Mouse (Mus musculus) intestine, postnatal 0 days (tissue): ENCODE data around the gene Zfp729b. TPM values are rescaled to one million over a fixed set of nuclear protein-coding genes. Genes with fewer than 3 reads are reported as not detected.

ENCODE experiments used
- ATAC-seq: fragments of 200-750 bp; cut with Nextera tagmentation; 2 replicates; pipeline ENCODE4 v1.8.0; 2017; ENCODE audit warnings: mild to moderate bottlenecking, moderate TSS enrichment, moderate library complexity
- H3K27ac ChIP-seq: fragments of 300-500 bp; sonication (generic); 2 replicates; pipeline ENCODE4 v1.5.1; 2014; ENCODE audit warnings: mild to moderate bottlenecking, low read depth, low read length, moderate library complexity
- H3K27me3 ChIP-seq: fragments of 300-500 bp; sonication (generic); replicated peaks from 2 replicates; pipeline ENCODE4 v1.6.1; 2014; ENCODE audit warnings: low read length, mixed read lengths; ENCODE audit not compliant: control insufficient read depth, insufficient read depth
- H3K36me3 ChIP-seq: fragments of 300-500 bp; sonication (generic); 2 replicates; pipeline ENCODE4 v1.6.1; 2014; ENCODE audit warnings: mild to moderate bottlenecking, moderate library complexity; ENCODE audit not compliant: control insufficient read depth, insufficient read depth
- H3K4me1 ChIP-seq: fragments of 300-500 bp; sonication (generic); replicated peaks from 2 replicates; pipeline ENCODE4 v1.6.1; 2014; ENCODE audit warnings: antibody characterized with exemption, low read length, mixed read lengths; ENCODE audit not compliant: control insufficient read depth, insufficient read depth
- H3K4me2 ChIP-seq: fragments of 300-500 bp; sonication (generic); replicated peaks from 2 replicates; pipeline ENCODE4 v1.6.1; 2014; ENCODE audit warnings: low read depth, mild to moderate bottlenecking, moderate library complexity
- H3K4me3 ChIP-seq: fragments of 300-500 bp; sonication (generic); 2 replicates; pipeline ENCODE4 v1.5.1; 2014; ENCODE audit warnings: low read depth, low read length
- H3K9ac ChIP-seq: fragments of 300-500 bp; sonication (generic); 2 replicates; pipeline ENCODE4 v1.6.1; 2014; ENCODE audit warnings: mild to moderate bottlenecking, low read depth, low read length
- H3K9me3 ChIP-seq: fragments of 300-500 bp; sonication (generic); 2 replicates; pipeline ENCODE4 v1.6.1; 2016; ENCODE audit warnings: mixed run types; ENCODE audit not compliant: control insufficient read depth
- CTCF ChIP-seq: sonication (generic); IDR thresholded peaks from 2 replicates; pipeline ENCODE4 v1.5.1; 2016; ENCODE audit warnings: low read depth, mild to moderate bottlenecking, control low read depth, antibody characterized with exemption, moderate library complexity
- WGBS: fragments of 180-500 bp; shearing (Covaris S2); extraction: QIAGEN DNeasy Blood & Tissue Kit; methylation state at CpG from one replicate; pipeline ENCODE4 v1.1.7; 2014; 5-methylcytosine and 5-hydroxymethylcytosine counted together
- polyA plus RNA-seq: library from polyadenylated mRNA; unstranded; fragments of >200 nt; fragmentation: Nextera tagmentation; extraction: Ambion mirVana; gene quantifications from 2 replicates; pipeline ENCODE4 v1.2.1, GENCODE M21; 2015

Zfp729b gene
- polyA plus RNA-seq, 1 experiment from 2014 or later: 1.9 TPM

- peak overlapping the region; percentile 93 for H3K27ac ChIP-seq
- H3K9me3 ChIP-seq: no peaks in the 10 kb centered on the region
- peak overlapping the region; percentile 73 for H3K4me2 ChIP-seq
- WGBS: under 1% methylated on average over 44 of the region's 44 CpGs
- H3K4me1 ChIP-seq: peaks cover 9% of the 10 kb centered on the region
- H3K27me3 ChIP-seq: no peaks in the 10 kb centered on the region
- peak; percentile 100 for ATAC-seq
- peak overlapping the region; percentile 89 for H3K4me3 ChIP-seq
- no peaks in the 10 kb centered on the region for H3K36me3 ChIP-seq
- no peak for TF ChIP-seq CTCF
- peak overlapping the region; percentile 88 for H3K9ac ChIP-seq
Measured at GRCm38 (mm10) chr13:67552505-67553346, 56.8 kb downstream of the Zfp729b start.

DNA sequence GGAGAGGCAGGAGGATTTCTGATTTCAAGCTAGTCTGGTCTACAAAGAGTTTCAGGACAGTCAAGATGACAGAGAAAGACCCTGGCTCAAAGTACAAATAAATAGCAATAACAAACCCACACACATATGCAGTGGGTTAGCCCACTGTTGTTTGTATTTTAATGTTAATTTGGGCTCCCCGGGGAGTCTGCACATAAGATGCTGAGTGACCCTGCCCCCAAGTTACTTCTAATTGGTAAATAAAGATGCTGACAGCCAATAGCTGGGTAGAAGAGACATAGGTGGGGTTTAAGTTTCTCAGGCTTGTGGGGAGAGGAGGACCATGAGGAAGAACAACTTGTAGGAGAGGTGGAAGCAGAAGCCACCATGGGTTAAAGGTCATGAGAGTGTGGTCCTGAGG lies 63.6 kb downstream of the Zfp729b start:
- Histone ChIP-seq H3K9ac (no peak overlapping the region), H3K4me1 (no peaks in the 10 kb centered on the region), H3K36me3 (peaks cover 25% of the 10 kb centered on the region), H3K27me3 (no peaks in the 10 kb centered on the region), H3K9me3 (no peaks in the 10 kb centered on the region), H3K27ac (no peak overlapping the region), H3K4me2 (no peak overlapping the region), H3K4me3 (no peak overlapping the region)
- WGBS: 90% methylated on average over 1 of the region's 1 CpGs
- TF ChIP-seq CTCF: no peak
- ATAC-seq: no peak

Other genes with a start within 250 kb of the Zfp729b start
- 0.26 TPM in 1 of 2 replicates, not detected in the other for gene Gm28044, start 249.2 kb downstream of the Zfp729b start, polyA plus RNA-seq
- gene Zfp953, start 249.1 kb downstream of the Zfp729b start, polyA plus RNA-seq: 0.83 and 0.90 TPM in 2 replicates
- 0.38 and 0.42 TPM in 2 replicates for gene Gm28041, start 234.0 kb downstream of the Zfp729b start, polyA plus RNA-seq
- 1.1 and 1.4 TPM in 2 replicates for gene Zfp456, start 233.9 kb downstream of the Zfp729b start, polyA plus RNA-seq
- gene Zfp429, start 209.9 kb downstream of the Zfp729b start, polyA plus RNA-seq: 4.1 and 5.0 TPM in 2 replicates
- gene Zfp459, start 188.3 kb downstream of the Zfp729b start, polyA plus RNA-seq: 1.1 and 1.2 TPM in 2 replicates
- gene Zfp874a, start 158.1 kb downstream of the Zfp729b start, polyA plus RNA-seq: 3.0 and 3.2 TPM in 2 replicates
- gene Zfp874b, start 125.4 kb downstream of the Zfp729b start, polyA plus RNA-seq: 1.2 and 1.3 TPM in 2 replicates
- gene Zfp58, start 109.2 kb downstream of the Zfp729b start, polyA plus RNA-seq: 4.1 and 4.7 TPM in 2 replicates
- not detected in 2 replicates for gene Gm26965, start 83.6 kb downstream of the Zfp729b start, polyA plus RNA-seq
- gene Zfp87, start 83.5 kb downstream of the Zfp729b start, polyA plus RNA-seq: 23.2 and 23.9 TPM in 2 replicates
- gene Zfp748, start 55.9 kb downstream of the Zfp729b start, polyA plus RNA-seq: 2.9 and 3.7 TPM in 2 replicates
- not detected in 2 replicates for gene Gm49345, start 28.1 kb upstream of the Zfp729b start, polyA plus RNA-seq
- 1.8 and 1.9 TPM in 2 replicates for gene Zfp729a, start 28.1 kb upstream of the Zfp729b start, polyA plus RNA-seq
- 3.9 and 4.6 TPM in 2 replicates for gene Zfp738, start 77.4 kb upstream of the Zfp729b start, polyA plus RNA-seq
- gene Zfp65, start 119.5 kb upstream of the Zfp729b start, polyA plus RNA-seq: 1.9 TPM in 2 replicates
- 1.8 and 1.9 TPM in 2 replicates for gene Zfp85, start 145.5 kb upstream of the Zfp729b start, polyA plus RNA-seq
- gene Zfp493, start 170.0 kb upstream of the Zfp729b start, polyA plus RNA-seq: 0.50 and 0.70 TPM in 2 replicates
- gene Zfp273, start 204.0 kb upstream of the Zfp729b start, polyA plus RNA-seq: 2.3 and 2.8 TPM in 2 replicates
- 0.47 TPM in 1 of 2 replicates, not detected in the other for gene Gm10037, start 221.4 kb upstream of the Zfp729b start, polyA plus RNA-seq